Mouse (Mus musculus) liver, adult 2 months (tissue): Measurements from ENCODE around the gene Tor4a.

Experiments used
- CTCF ChIP-seq: fragments of 200-500 bp; IDR thresholded peaks from 2 replicates; pipeline ENCODE4 v1.5.1; 2011; ENCODE audit warnings: low read depth, low read length, control low read depth
- POLR2A ChIP-seq: fragments of 200-500 bp; IDR thresholded peaks from 2 replicates; pipeline ENCODE4 v1.6.1; 2011; ENCODE audit warnings: low read length, control low read depth; ENCODE audit not compliant: insufficient read depth; ENCODE audit errors: extremely low read depth

DNA sequence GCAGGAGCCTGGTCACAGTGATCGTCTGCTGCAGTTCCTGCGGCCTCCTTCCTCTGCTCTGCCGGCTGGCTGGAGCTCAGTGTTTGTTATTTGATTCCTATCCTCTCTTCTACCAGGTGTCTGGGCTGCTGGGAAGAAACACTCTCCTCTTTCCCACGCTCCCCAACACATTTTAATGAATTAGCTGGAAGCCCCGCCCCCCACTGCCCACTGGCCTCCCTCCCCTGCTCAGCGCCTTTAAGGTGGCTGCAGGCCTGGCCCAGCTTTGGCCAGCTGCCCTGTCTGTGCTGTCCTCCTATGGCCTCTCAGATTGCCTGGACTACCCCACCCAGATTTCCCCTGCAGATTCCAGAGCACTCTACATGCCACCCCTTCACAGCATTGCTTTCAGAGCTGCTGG, 19.0 kb downstream of the Tor4a start:
- TF ChIP-seq CTCF: no peak
- no peak for TF ChIP-seq POLR2A
